Mouse (Mus musculus) CH12.LX (cell line): Measurements from ENCODE around the gene Uap1. TPM values are rescaled to one million over a fixed set of nuclear protein-coding genes. Genes with fewer than 3 reads are reported as not detected.

ENCODE experiments used
- DNase-seq: peaks from one replicate; pipeline ENCODE4 v3.0.0-alpha.2; 2013; ENCODE audit errors: extremely low read depth
- H3K27ac ChIP-seq: 2 replicates; pipeline ENCODE4 v1.5.1; 2012; ENCODE audit warnings: low read depth, mild to moderate bottlenecking, control low read depth, moderate library complexity; ENCODE audit not compliant: insufficient read depth
- H3K27me3 ChIP-seq: replicated peaks from 2 replicates; pipeline ENCODE3; 2012; ENCODE audit warnings: inconsistent platforms
- H3K36me3 ChIP-seq, 2 experiments: replicated peaks in 1 of 2; 2 replicates each; pipeline versions ENCODE3 to v1.6.1; 2012; ENCODE audit warnings: inconsistent platforms in 1 of 2, low read length in 1 of 2, mild to moderate bottlenecking in 1 of 2, mixed read lengths in 1 of 2, moderate library complexity in 1 of 2; ENCODE audit not compliant: control insufficient read depth in 1 of 2, insufficient read depth in 1 of 2
- H3K4me1 ChIP-seq, 2 experiments: 2 replicates each; pipeline ENCODE4 v1.6.1; 2012; ENCODE audit warnings: inconsistent platforms in 1 of 2, moderate library complexity in 1 of 2; ENCODE audit not compliant: insufficient read depth in 2 of 2, control insufficient read depth in 1 of 2
- H3K4me2 ChIP-seq: 2 replicates; pipeline ENCODE4 v1.6.1; 2012; ENCODE audit warnings: low read depth, mild to moderate bottlenecking, control low read depth; ENCODE audit not compliant: poor library complexity, insufficient read depth, severe bottlenecking
- H3K4me3 ChIP-seq, 3 experiments: fragments of 150-350 bp in 1 of 3; sonication (generic) in 1 of 3; replicated peaks in 1 of 3; 2 replicates each; pipeline versions ENCODE3 to v1.5.1; 2011 to 2012; ENCODE audit warnings: low read depth in 2 of 3, low read length in 2 of 3, mild to moderate bottlenecking in 2 of 3, moderate library complexity in 2 of 3, control low read depth in 1 of 3, improper control_type of control experiment in 1 of 3, inconsistent platforms in 1 of 3, mixed read lengths in 1 of 3; ENCODE audit not compliant: poor library complexity in 1 of 3
- H3K79me2 ChIP-seq: replicated peaks from 2 replicates; pipeline ENCODE4 v1.6.1; 2012; ENCODE audit warnings: mild to moderate bottlenecking, moderate library complexity; ENCODE audit not compliant: control insufficient read depth, poor library complexity, insufficient read depth, severe bottlenecking; ENCODE audit errors: extremely low read depth
- H3K9ac ChIP-seq: 2 replicates; pipeline ENCODE4 v1.6.1; 2012; ENCODE audit warnings: low read depth, mild to moderate bottlenecking, control low read depth, moderate library complexity; ENCODE audit not compliant: insufficient read depth
- H3K9me3 ChIP-seq: replicated peaks from 2 replicates; pipeline ENCODE3; 2012; ENCODE audit warnings: low read length, inconsistent platforms, mixed read lengths
- BHLHE40 ChIP-seq: IDR thresholded peaks from 2 replicates; pipeline ENCODE4 v1.6.1; 2011; ENCODE audit warnings: mild to moderate bottlenecking, low read depth, low read length, improper control_type of control experiment
- CTCF ChIP-seq, 2 experiments: IDR thresholded peaks in 1 of 2; conservative IDR thresholded peaks in 1 of 2; 2 replicates each; pipeline ENCODE4 v1.5.1; 2011 to 2012; ENCODE audit warnings: low read depth in 2 of 2, low read length in 2 of 2, improper control_type of control experiment in 1 of 2, inconsistent platforms in 1 of 2, mild to moderate bottlenecking in 1 of 2, moderate library complexity in 1 of 2
- E2F4 ChIP-seq: IDR thresholded peaks from 2 replicates; pipeline ENCODE4 v1.6.1; 2011; ENCODE audit warnings: low read depth, low read length, improper control_type of control experiment; ENCODE audit not compliant: insufficient replicate concordance
- ELF1 ChIP-seq: IDR thresholded peaks from 2 replicates; pipeline ENCODE4 v1.6.1; 2014; ENCODE audit warnings: low read depth, mild to moderate bottlenecking, inconsistent platforms, low read length, improper control_type of control experiment
- EP300 ChIP-seq: IDR thresholded peaks from 2 replicates; pipeline ENCODE4 v1.6.1; 2011; ENCODE audit warnings: low read length, improper control_type of control experiment
- ETS1 ChIP-seq: conservative IDR thresholded peaks from 2 replicates; pipeline ENCODE4 v1.6.1; 2012; ENCODE audit warnings: low read depth, mild to moderate bottlenecking, inconsistent platforms, low read length, improper control_type of control experiment, moderate library complexity
- HCFC1 ChIP-seq: IDR thresholded peaks from 2 replicates; pipeline ENCODE4 v1.6.1; 2012; ENCODE audit warnings: low read depth, mild to moderate bottlenecking, inconsistent platforms, low read length, improper control_type of control experiment
- IRF4 ChIP-seq: IDR thresholded peaks from 2 replicates; pipeline ENCODE4 v1.6.1; 2014; ENCODE audit warnings: low read depth, mild to moderate bottlenecking, inconsistent platforms, low read length, improper control_type of control experiment
- JUND ChIP-seq: conservative IDR thresholded peaks from 2 replicates; pipeline ENCODE4 v1.6.1; 2011; ENCODE audit warnings: low read depth, low read length, improper control_type of control experiment
- MAFK ChIP-seq: IDR thresholded peaks from 2 replicates; pipeline ENCODE4 v1.6.1; 2011; ENCODE audit warnings: low read length, improper control_type of control experiment; ENCODE audit not compliant: insufficient replicate concordance
- MAX ChIP-seq: IDR thresholded peaks from 2 replicates; pipeline ENCODE4 v1.6.1; 2011; ENCODE audit warnings: low read length, improper control_type of control experiment
- MAZ ChIP-seq: IDR thresholded peaks from 2 replicates; pipeline ENCODE4 v1.6.1; 2012; ENCODE audit warnings: low read depth, mild to moderate bottlenecking, inconsistent platforms, low read length, improper control_type of control experiment, moderate library complexity
- MEF2A ChIP-seq: IDR thresholded peaks from 2 replicates; pipeline ENCODE4 v1.6.1; 2014; ENCODE audit warnings: low read depth, mild to moderate bottlenecking, inconsistent platforms, low read length, improper control_type of control experiment, borderline replicate concordance
- MXI1 ChIP-seq: IDR thresholded peaks from 2 replicates; pipeline ENCODE4 v1.6.1; 2011; ENCODE audit warnings: mild to moderate bottlenecking, low read depth, low read length, improper control_type of control experiment
- MYC ChIP-seq: IDR thresholded peaks from 2 replicates; pipeline ENCODE4 v1.6.1; 2011; ENCODE audit warnings: low read depth, mild to moderate bottlenecking, improper control_type of control experiment, low read length
- NELFE ChIP-seq: IDR thresholded peaks from 2 replicates; pipeline ENCODE4 v1.6.1; 2011; ENCODE audit warnings: low read depth, low read length, improper control_type of control experiment
- POLR2A ChIP-seq: IDR thresholded peaks from 2 replicates; pipeline ENCODE4 v1.6.1; 2011; ENCODE audit warnings: low read depth, mild to moderate bottlenecking, improper control_type of control experiment, low read length
- POLR2AphosphoS2 ChIP-seq: IDR thresholded peaks from 2 replicates; pipeline ENCODE4 v1.6.1; 2011; ENCODE audit warnings: low read depth, low read length, improper control_type of control experiment
- RAD21 ChIP-seq: IDR thresholded peaks from 2 replicates; pipeline ENCODE4 v1.6.1; 2011; ENCODE audit warnings: low read depth, mild to moderate bottlenecking, low read length, improper control_type of control experiment, moderate library complexity
- SIN3A ChIP-seq: IDR thresholded peaks from 2 replicates; pipeline ENCODE4 v1.6.1; 2012; ENCODE audit warnings: low read length, improper control_type of control experiment, inconsistent platforms
- SMC3 ChIP-seq: IDR thresholded peaks from 2 replicates; pipeline ENCODE4 v1.6.1; 2011; ENCODE audit warnings: low read depth, low read length, improper control_type of control experiment
- TBP ChIP-seq: conservative IDR thresholded peaks from 2 replicates; pipeline ENCODE4 v1.6.1; 2011; ENCODE audit warnings: low read depth, low read length, improper control_type of control experiment
- TCF12 ChIP-seq: IDR thresholded peaks from 2 replicates; pipeline ENCODE4 v1.6.1; 2014; ENCODE audit warnings: low read depth, mild to moderate bottlenecking, inconsistent platforms, low read length, improper control_type of control experiment
- UBTF ChIP-seq: IDR thresholded peaks from 2 replicates; pipeline ENCODE4 v1.6.1; 2012; ENCODE audit warnings: low read depth, mild to moderate bottlenecking, inconsistent platforms, low read length, improper control_type of control experiment, moderate library complexity
- USF2 ChIP-seq: conservative IDR thresholded peaks from 2 replicates; pipeline ENCODE4 v1.6.1; 2011; ENCODE audit warnings: low read depth, low read length, improper control_type of control experiment
- ZC3H11A ChIP-seq: IDR thresholded peaks from 2 replicates; pipeline ENCODE4 v1.6.1; 2012; ENCODE audit warnings: low read depth, mild to moderate bottlenecking, inconsistent platforms, low read length, improper control_type of control experiment
- ZKSCAN1 ChIP-seq: IDR thresholded peaks from 2 replicates; pipeline ENCODE4 v1.6.1; 2012; ENCODE audit warnings: low read depth, inconsistent platforms, low read length, improper control_type of control experiment, borderline replicate concordance
- ZMIZ1 ChIP-seq: IDR thresholded peaks from 2 replicates; pipeline ENCODE4 v1.6.1; 2012; ENCODE audit warnings: low read depth, mild to moderate bottlenecking, inconsistent platforms, low read length, improper control_type of control experiment
- ZNF384 ChIP-seq: IDR thresholded peaks from 2 replicates; pipeline ENCODE4 v1.6.1; 2012; ENCODE audit warnings: low read depth, low read length, improper control_type of control experiment, inconsistent platforms
- dilution Hi-C: fragments of 300-500 bp; cut with MboI; formaldehyde crosslinking; loops from 2 replicates; pipeline ENCODE4 v1.14.3; 2020; ENCODE audit warnings: low sequenced_read_pairs; ENCODE audit not compliant: extremely low pct_unique_long_range_greater_than_20kb, extremely low pct_ligation_motif_present
- in situ Hi-C: fragments of 300-500 bp; cut with MboI; formaldehyde crosslinking; loops from 3 replicates; pipeline ENCODE4 v1.14.3; 2019; ENCODE audit warnings: low sequenced_read_pairs, low pct_ligation_motif_present, low pct_unique_long_range_greater_than_20kb, mixed read lengths
- polyA plus RNA-seq: library from polyadenylated mRNA; unstranded; fragments of >175 nt; gene quantifications from 2 replicates; pipeline ENCODE4 v1.2.1, GENCODE M21; 2012; ENCODE audit warnings: low read depth; ENCODE audit not compliant: insufficient read length
- total RNA-seq, 2 experiments: library from RNA; depleted of rRNA; stranded (reverse); fragments of 300-350 nt in 1 of 2; fragments of >200 nt in 1 of 2; gene quantifications; 2 replicates each; pipeline ENCODE4 v1.2.3; 2012 to 2014

Uap1 gene
- total and polyA plus RNA-seq, 3 experiments = 32.7 to 46.3 (median 34.1) TPM

- H3K9ac ChIP-seq = peak overlapping the region; percentile 42; the same call in 1 of the 2 replicates
- H3K27me3 ChIP-seq = no peaks in the 10 kb centered on the region
- H3K36me3 ChIP-seq = peaks cover under 1 to 9% of the 10 kb centered on the region in 2 experiments
- no peak overlapping the region for H3K4me3 ChIP-seq
- TF ChIP-seq MAFK (no peak), SMC3 (peak; percentile 93), IRF4 (peak; percentile 74; the same call in 1 of the 2 replicates), ZMIZ1 (no peak), MXI1 (peak; percentile 46; the same call in 1 of the 2 replicates), TBP (no peak), POLR2AphosphoS2 (no peak), ETS1 (peak; percentile 51), EP300 (no peak), ZC3H11A (peak; percentile 61), E2F4 (no peak), JUND (no peak; the same call in 1 of the 2 replicates), BHLHE40 (peak; percentile 35; the same call in 1 of the 2 replicates), ELF1 (peak; percentile 65), MEF2A (peak; percentile 82), NELFE (peak; percentile 28; the same call in 1 of the 2 replicates), TCF12 (peak; percentile 20; the same call in 1 of the 2 replicates), USF2 (no peak), SIN3A (peak; percentile 83), RAD21 (peak; percentile 99), POLR2A (no peak), HCFC1 (no peak), MAZ (0 out of 2 replicates have a peak, but pooled peaks have one; percentile 29), UBTF (no peak), ZNF384 (no peak), MAX (0 out of 2 replicates have a peak, but pooled peaks have one; percentile 26), CTCF (conservative IDR thresholded peaks at IDR 0.05 in 1 of 2, IDR thresholded peaks at IDR 0.05 in 1 of 2; ENCODE audit: low read depth in 2 of 2, low read length in 2 of 2) (peak; percentile 23 to 94; a peak in 3 of 4 replicates), MYC (0 out of 2 replicates have a peak, but pooled peaks have one; percentile 28), ZKSCAN1 (no peak)
- in situ Hi-C loops = loop anchor here (10.0 to 25.0 kb wide), 3 partner anchors 92 to 474 kb away; partner anchors contain the start of gene Rgs5
- H3K27ac ChIP-seq = no peak overlapping the region
- no peaks in the 10 kb centered on the region for H3K79me2 ChIP-seq
- no peaks in the 10 kb centered on the region for H3K9me3 ChIP-seq
- H3K4me1 ChIP-seq = peaks cover 4 to 32% of the 10 kb centered on the region in 2 experiments; a peak in 3 of 4 replicates
- peak; percentile 91 for DNase-seq
- no peak overlapping the region for H3K4me2 ChIP-seq
- dilution Hi-C loops = no loop called here
These were observed 38.3 kb downstream of the Uap1 start for GRCm38 (mm10) chr1:170136351-170137009.
